Mouse (Mus musculus): ENCODE measurements around the gene Psma3.

- no peak for TF ChIP-seq CTCF (IDR thresholded peaks at IDR 0.05 in 2 of 3, conservative IDR thresholded peaks at IDR 0.05 in 1 of 3; ENCODE audit: control insufficient read depth in 1 of 3, insufficient read depth in 1 of 3, low read depth in 2 of 3, low read length in 3 of 3, poor library complexity in 1 of 3, severe bottlenecking in 1 of 3)
- TF ChIP-seq E2F4 (IDR thresholded peaks at IDR 0.05; ENCODE audit: borderline replicate concordance, low read depth, low read length) = no peak
- no peak for TF ChIP-seq ETS1 (IDR thresholded peaks at IDR 0.05; ENCODE audit: low read depth, low read length)
- TF ChIP-seq BHLHE40 (IDR thresholded peaks at IDR 0.05; ENCODE audit: borderline replicate concordance, low read depth, low read length) = no peak
- no peak for TF ChIP-seq ZKSCAN1 (IDR thresholded peaks at IDR 0.05; ENCODE audit: low read depth, low read length)
- no peak for TF ChIP-seq TCF12 (IDR thresholded peaks at IDR 0.05; ENCODE audit: low read depth, low read length)
- no peak for TF ChIP-seq EP300 (IDR thresholded peaks at IDR 0.05; ENCODE audit: low read depth in 1 of 2, low read length in 2 of 2)
- no peak for TF ChIP-seq MYC (IDR thresholded peaks at IDR 0.05; ENCODE audit: low read depth, low read length)
- TF ChIP-seq MXI1 (IDR thresholded peaks at IDR 0.05; ENCODE audit: low read depth, low read length) = no peak
- TF ChIP-seq POLR2AphosphoS2 (IDR thresholded peaks at IDR 0.05; ENCODE audit: low read length) = no peak
Measured at GRCm38 (mm10) chr12:71030260-71030659, 55.8 kb downstream of the Psma3 start.
